Mouse (Mus musculus): Measurements from ENCODE around the gene Gca. TPM values are rescaled to one million over a fixed set of nuclear protein-coding genes. Genes with fewer than 3 reads are reported as not detected.

Gca gene
- total and polyA plus RNA-seq, 3 experiments, result 6.2 to 17.9 TPM; not detected in 1

DNA sequence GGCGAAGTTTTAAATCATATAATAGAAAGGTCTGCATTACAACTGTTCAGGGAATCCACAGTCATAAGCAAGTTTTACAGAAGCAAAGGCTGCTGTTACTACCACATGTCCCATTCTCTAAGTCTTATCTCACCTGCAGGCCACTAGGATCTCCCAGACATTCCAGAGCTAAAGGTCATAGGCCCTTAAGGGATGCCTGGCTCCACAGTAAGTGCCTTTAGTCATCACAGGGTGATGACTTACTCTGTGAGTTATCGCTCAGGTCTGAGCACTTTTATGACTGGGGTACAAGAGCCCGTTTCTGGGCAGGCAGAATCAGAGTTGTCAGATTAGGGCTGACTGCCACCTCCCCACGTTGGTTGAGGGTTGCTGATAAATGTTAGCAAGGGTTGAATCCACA is 12.2 kb upstream of the Gca start:
- DNase-seq (ENCODE audit: low read depth, low spot score), result no peak

DNA sequence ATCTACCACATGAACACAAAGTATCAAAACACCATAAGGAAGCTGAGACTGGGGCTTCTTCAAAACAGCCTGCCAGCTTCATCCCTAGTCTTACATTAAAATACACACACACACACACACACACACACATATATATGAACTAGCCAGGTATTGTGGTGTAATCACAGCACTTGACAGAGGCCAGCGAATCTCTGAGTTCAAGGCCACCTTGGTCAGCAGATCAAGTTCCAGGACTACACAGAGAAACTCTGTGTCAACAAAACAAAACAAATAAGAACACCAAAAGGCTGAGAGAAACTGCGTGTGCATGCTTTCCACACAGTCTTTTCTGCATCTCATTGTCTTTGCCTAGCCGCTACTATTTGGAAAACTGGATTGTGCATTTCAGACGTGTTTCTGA is 11.6 kb upstream of the Gca start:
- Histone ChIP-seq H3K36me3 (ENCODE audit: control insufficient read depth in 1 of 2, insufficient read depth in 2 of 2, low read length in 2 of 2) (no peaks in the 10 kb centered on the region), H3K27me3 (ENCODE audit: control insufficient read depth in 1 of 2, insufficient read depth in 2 of 2, low read length in 2 of 2) (no peaks in the 10 kb centered on the region), H3K9me3 (replicated peaks; ENCODE audit: insufficient read depth, low read length) (no peaks in the 10 kb centered on the region), H3K4me1 (ENCODE audit: control insufficient read depth in 1 of 2, insufficient read depth in 2 of 2, low read length in 2 of 2) (peaks cover 2% of the 10 kb centered on the region in 2 experiments; a peak in 2 of 4 replicates), H3K27ac (ENCODE audit: control insufficient read depth, low read depth, low read length) (no peak overlapping the region), H3K9ac (ENCODE audit: control insufficient read depth, low read depth, low read length, poor library complexity, severe bottlenecking) (no peak overlapping the region), H3K4me3 (ENCODE audit: control insufficient read depth in 1 of 2, insufficient read depth in 1 of 2, low read depth in 2 of 2, low read length in 2 of 2) (no peak overlapping the region), H3K79me2 (ENCODE audit: control insufficient read depth, insufficient read depth, low read length, poor library complexity) (no peaks in the 10 kb centered on the region)
- no peak for DNase-seq (ENCODE audit: low read depth, low spot score)
- TF ChIP-seq USF1 (IDR thresholded peaks at IDR 0.05; ENCODE audit: low read depth, low read length) (no peak), POLR2AphosphoS2 (IDR thresholded peaks at IDR 0.05; ENCODE audit: low read length) (no peak), MYB (IDR thresholded peaks at IDR 0.05; ENCODE audit: low read depth, low read length) (no peak), KAT2A (conservative IDR thresholded peaks at IDR 0.05; ENCODE audit: low read depth, low read length) (no peak), MAZ (IDR thresholded peaks at IDR 0.05; ENCODE audit: low read depth, low read length) (no peak), RAD21 (IDR thresholded peaks at IDR 0.05; ENCODE audit: low read depth, low read length) (no peak), NRF1 (IDR thresholded peaks at IDR 0.05; ENCODE audit: insufficient read depth, low read depth, low read length, poor library complexity, severe bottlenecking) (no peak), TAL1 (IDR thresholded peaks at IDR 0.05; ENCODE audit: low read length) (no peak), ZC3H11A (IDR thresholded peaks at IDR 0.05; ENCODE audit: low read depth, low read length) (no peak), ZMIZ1 (IDR thresholded peaks at IDR 0.05; ENCODE audit: low read depth, low read length) (no peak), TCF12 (IDR thresholded peaks at IDR 0.05; ENCODE audit: low read depth, low read length) (no peak), MEF2A (IDR thresholded peaks at IDR 0.05; ENCODE audit: extremely low read depth, insufficient replicate concordance, low read depth, low read length, poor library complexity, severe bottlenecking) (no peak), ZKSCAN1 (IDR thresholded peaks at IDR 0.05; ENCODE audit: low read depth, low read length) (no peak), CHD1 (IDR thresholded peaks at IDR 0.05; ENCODE audit: low read depth, low read length) (no peak), CTCF (IDR thresholded peaks at IDR 0.05 in 2 of 3, conservative IDR thresholded peaks at IDR 0.05 in 1 of 3; ENCODE audit: control insufficient read depth in 1 of 3, insufficient read depth in 1 of 3, low read depth in 2 of 3, low read length in 3 of 3, poor library complexity in 1 of 3, severe bottlenecking in 1 of 3) (no peak), SIN3A (IDR thresholded peaks at IDR 0.05; ENCODE audit: low read length) (no peak)

More for the DNA sequence above, 12.2 kb upstream of the Gca start:
- H3K4me3 ChIP-seq (ENCODE audit: control insufficient read depth in 1 of 2, insufficient read depth in 1 of 2, low read depth in 2 of 2, low read length in 2 of 2), result no peak overlapping the region
- H3K4me1 ChIP-seq (ENCODE audit: control insufficient read depth in 1 of 2, insufficient read depth in 2 of 2, low read length in 2 of 2), result peaks cover 2% of the 10 kb centered on the region in 2 experiments; a peak in 2 of 4 replicates
- no peak overlapping the region for H3K27ac ChIP-seq (ENCODE audit: control insufficient read depth, low read depth, low read length)
- no peak for TF ChIP-seq NELFE (IDR thresholded peaks at IDR 0.05; ENCODE audit: low read depth, low read length)
- peak; percentile 14; the same call in 1 of the 2 replicates for TF ChIP-seq RCOR1 (IDR thresholded peaks at IDR 0.05; ENCODE audit: low read depth, low read length)
- 0 out of 2 replicates have a peak, but pooled peaks have one; percentile 34 for TF ChIP-seq GATA1 (IDR thresholded peaks at IDR 0.05; ENCODE audit: low read depth, low read length)
- TF ChIP-seq POLR2A (IDR thresholded peaks at IDR 0.05; ENCODE audit: control insufficient read depth in 1 of 2, insufficient read depth in 1 of 2, low read depth in 1 of 2, low read length in 2 of 2, poor library complexity in 1 of 2), result no peak
- no peak for TF ChIP-seq KAT2A (conservative IDR thresholded peaks at IDR 0.05; ENCODE audit: low read depth, low read length)
- no peaks in the 10 kb centered on the region for H3K36me3 ChIP-seq (ENCODE audit: control insufficient read depth in 1 of 2, insufficient read depth in 2 of 2, low read length in 2 of 2)
- H3K27me3 ChIP-seq (ENCODE audit: control insufficient read depth in 1 of 2, insufficient read depth in 2 of 2, low read length in 2 of 2), result no peaks in the 10 kb centered on the region
- H3K79me2 ChIP-seq (ENCODE audit: control insufficient read depth, insufficient read depth, low read length, poor library complexity), result no peaks in the 10 kb centered on the region
- H3K9ac ChIP-seq (ENCODE audit: control insufficient read depth, low read depth, low read length, poor library complexity, severe bottlenecking), result no peak overlapping the region
- H3K9me3 ChIP-seq (replicated peaks; ENCODE audit: insufficient read depth, low read length), result no peaks in the 10 kb centered on the region

All from MEL (cell line).